Mouse (Mus musculus): ENCODE measurements around the gene Hoxb2.

Hoxb2 gene

DNA sequence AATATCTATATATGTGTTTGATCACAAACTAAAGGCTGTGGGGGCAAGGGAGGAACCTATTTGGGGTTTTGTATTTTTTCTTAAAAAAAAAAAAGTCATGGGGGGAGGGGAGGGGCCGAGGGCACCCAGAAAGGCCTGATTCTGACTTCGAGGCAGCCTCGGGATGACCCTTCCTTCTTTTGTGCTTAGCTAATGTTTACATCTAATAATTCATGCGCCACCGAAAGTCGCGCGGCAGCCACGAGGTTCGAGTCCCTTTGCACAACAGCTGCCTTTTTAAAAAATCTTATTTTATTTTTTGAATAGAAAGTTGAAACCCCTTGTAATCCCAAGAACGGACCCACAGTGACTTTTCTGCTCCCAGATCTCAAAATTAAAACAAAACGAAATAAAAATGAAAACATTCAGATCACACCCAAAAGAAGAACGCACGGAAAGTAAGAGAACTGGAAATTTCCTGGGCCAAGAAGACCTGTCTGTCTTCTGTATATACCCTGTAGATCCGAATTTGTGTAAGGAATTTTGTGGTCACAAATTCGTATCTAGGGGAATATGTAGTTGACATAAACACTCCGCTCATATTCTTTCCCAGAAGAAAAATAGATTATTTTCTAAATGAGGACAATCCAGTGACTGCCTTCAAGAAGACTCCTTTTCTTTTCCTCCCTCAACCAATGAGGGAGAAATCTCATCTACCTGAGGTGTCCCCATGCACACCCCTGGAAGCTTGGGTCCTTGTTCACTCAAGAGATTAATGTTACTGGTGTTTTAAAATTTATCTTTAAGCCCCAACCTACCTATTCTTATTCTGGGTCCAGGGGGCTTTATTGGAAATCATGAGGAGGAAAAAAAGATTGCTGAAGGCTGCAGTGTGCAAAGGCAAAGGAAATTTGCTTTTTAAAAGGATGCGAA is 33.4 kb upstream of the Hoxb2 start:
- no peak for DNase-seq (ENCODE audit: low read depth, low spot score)

DNA sequence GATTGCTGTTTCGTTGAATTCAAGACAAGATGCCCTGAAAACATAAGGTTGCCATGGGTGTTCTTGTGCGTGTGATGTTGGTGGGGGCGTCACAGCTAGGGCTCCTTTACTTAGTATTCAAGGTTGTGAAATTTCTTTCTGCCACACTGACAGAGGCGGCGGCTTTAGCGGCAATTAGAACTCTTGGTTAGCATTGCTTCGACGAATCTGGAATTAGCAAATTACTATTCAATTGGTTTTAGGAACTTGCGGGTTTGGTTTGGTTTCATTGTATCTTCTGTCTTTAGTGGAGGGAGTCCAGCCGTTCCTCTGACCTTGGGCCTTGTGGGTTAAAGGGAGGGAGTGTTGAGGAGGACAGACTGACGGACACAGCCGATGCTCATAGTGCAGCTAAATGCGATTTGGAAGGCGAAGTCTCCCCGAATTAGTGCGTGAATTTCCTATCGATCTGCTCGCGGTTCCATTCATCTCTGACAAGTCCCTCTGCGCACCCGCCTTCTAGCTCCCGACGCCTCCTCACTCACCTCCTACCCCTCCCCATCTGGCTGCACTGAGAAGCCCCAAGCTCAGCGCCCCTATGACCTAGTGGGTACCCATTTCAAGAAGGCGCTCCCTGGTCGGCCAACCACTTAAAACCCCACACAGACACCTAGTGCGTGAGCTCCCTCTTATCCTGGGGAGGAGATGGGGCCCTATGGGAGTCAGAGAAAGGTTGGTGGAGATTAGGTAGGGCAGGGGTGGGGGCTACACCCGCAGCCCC is 32.5 kb upstream of the Hoxb2 start, which contains the start of gene Hoxb4:
TSS of gene Hoxb4 (plus strand) at position 660 of the 760 bp plus-strand sequence.
- no peak for DNase-seq (ENCODE audit: low read depth, low spot score)

DNA sequence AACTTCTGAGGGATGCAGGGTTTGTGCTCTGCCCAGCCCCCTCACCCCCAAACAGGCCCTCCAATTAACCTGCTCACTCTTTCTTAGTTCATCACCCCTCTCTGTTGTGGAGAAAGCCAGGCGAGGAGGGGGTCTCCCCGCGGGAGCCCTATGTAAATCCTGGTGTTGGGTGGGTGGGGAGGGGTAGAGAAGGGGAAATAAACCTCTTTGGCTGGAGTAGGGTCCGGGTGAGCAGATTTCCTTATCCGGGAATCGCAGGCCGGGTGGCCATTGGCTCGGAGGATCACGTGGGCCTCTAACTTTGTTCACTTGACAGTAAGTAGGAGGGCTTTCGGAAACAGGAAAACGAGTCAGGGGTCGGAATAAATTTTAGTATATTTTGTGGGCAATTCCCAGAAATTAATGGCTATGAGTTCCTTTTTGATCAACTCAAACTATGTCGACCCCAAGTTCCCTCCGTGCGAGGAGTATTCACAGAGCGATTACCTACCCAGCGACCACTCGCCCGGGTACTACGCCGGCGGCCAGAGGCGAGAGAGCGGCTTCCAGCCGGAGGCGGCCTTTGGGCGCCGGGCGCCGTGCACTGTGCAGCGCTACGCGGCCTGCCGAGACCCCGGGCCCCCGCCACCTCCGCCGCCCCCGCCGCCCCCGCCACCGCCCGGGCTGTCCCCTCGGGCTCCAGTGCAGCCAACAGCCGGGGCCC is 31.8 kb upstream of the Hoxb2 start:
- no peak for DNase-seq (ENCODE audit: low read depth, low spot score)

DNA sequence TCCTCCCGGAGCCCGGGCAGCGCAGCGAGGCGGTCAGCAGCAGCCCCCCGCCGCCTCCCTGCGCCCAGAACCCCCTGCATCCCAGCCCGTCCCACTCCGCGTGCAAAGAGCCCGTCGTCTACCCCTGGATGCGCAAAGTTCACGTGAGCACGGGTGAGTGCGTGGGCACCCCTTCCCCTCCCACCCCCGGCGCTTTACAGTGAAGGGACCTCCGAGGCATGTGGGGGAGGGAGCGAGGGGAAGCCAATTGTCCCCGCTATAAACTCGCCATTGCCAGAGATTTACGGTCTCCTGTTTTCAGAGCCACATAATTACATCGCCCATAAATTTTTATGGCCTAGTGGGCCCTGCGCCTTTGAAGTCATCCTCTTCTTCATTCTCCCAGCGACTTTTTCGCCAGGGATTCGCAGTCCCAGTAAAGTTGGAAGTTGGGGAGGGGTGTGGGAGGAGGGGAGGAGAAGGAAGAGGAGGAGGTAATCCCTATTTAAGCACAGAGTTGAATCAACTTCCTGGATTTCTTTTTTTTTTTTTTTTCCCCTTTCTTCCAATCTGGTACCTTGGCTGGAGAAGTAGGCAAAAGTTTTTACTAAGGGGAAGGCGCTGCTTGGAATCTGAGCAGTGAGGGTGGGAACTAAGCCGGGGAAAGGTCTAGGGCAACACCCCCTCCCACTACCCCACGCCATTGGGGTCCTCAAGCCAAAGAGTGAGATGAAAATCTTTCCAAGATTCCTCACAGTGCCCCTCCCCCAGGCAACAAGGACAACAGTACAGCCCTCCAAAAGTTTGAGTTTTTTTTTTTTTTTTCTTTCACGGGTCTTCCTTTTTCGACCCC is 31.0 kb upstream of the Hoxb2 start:
- no peak for DNase-seq (ENCODE audit: low read depth, low spot score)

DNA sequence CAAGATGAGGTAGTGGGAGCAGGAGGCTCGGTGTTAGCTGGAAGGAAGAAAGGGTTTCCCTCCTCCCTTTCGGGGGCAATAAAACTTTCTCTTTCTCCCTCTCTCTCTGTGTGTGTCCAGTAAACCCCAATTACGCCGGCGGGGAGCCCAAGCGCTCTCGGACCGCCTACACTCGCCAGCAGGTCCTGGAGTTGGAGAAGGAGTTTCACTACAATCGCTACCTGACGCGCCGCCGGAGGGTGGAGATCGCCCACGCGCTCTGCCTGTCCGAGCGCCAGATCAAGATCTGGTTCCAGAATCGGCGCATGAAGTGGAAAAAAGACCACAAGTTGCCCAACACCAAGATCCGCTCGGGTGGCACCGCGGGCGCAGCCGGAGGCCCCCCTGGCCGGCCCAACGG is 30.4 kb upstream of the Hoxb2 start:
- DNase-seq (ENCODE audit: low read depth, low spot score): no peak

DNA sequence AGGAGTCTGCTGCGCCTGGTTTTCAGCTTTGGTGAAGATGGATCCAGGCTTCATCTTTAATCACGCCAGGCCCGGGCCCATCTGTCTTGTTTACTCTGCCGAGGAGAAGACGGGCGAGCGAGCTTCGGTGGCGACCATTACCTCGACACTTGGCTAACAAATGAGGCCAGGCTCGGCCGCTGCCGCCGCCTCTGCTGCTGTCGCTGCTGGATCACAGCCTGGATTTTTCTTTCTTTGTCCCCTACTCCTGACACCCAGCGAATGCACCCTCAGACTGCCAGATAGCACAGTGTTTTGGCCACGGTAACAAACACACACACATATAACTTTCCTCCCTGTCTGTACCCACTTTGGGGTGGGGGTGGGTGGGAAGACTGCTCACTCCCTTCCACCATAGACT is 29.6 kb upstream of the Hoxb2 start:
- DNase-seq (ENCODE audit: low read depth, low spot score): no peak

DNA sequence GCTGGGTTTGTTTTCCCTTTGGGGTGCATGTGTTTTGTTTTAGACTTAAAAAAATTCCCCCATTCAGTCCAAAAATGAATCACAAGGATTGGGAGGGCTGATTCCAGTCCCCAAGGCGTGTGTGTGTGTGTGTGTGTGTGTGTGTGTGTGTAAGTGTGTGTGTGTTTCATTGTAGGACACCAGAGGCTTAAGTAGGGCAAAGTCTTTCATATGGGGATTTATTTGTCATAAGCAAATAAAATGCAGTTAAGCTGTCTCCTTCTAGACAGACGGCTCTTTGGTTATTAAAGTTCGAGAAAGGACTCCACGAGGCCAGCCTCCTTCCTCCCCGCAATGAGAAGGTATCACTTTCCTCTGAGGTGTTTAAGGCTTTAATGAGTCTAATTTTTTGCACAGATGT is 28.5 kb upstream of the Hoxb2 start:
- no peak for DNase-seq (ENCODE audit: low read depth, low spot score)

DNA sequence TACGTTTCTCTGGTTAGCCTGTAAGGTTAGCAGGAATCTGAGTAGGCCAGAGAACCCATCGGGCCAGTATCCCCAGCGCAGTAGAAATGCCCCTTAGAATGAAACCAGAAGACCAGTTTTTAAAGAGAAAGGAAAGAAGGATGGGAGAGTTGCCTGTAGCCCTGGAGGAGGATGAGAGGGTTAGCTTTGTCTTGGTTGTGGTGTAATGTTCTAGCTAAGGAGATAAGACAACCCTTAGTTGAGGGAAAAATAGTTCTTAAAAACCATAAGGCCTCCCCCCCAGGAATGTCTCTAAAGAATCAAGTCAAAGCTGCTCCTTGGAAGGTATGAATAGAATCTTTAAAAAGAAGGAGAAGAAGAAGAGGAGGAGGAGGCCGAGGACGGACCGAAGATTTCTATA is 27.6 kb upstream of the Hoxb2 start:
- no peak for DNase-seq (ENCODE audit: low read depth, low spot score)

DNA sequence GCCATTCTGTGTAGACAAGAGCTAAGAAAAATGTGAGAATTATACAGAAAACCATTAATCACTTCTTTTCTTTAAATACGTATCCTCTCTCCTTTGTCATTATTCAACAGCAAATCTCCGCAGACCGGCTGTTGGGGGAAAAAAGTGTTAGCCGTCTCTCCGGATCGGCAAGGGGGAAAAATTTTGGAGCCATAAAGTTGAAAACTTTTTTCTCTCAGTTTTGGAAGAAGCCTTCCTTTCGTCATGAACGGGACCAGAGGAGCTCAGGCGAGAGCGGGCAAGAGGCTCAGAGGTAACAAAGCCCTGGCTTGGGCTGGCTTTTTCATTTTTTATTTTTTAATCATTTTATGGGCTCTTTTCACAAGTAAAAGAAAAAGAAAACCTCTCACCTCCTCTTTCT is 27.2 kb upstream of the Hoxb2 start, which contains the start of gene Hoxb3:
TSS of gene Hoxb3 (plus strand) at position 173 of the 400 bp plus-strand sequence.
- no peak for DNase-seq (ENCODE audit: low read depth, low spot score)

DNA sequence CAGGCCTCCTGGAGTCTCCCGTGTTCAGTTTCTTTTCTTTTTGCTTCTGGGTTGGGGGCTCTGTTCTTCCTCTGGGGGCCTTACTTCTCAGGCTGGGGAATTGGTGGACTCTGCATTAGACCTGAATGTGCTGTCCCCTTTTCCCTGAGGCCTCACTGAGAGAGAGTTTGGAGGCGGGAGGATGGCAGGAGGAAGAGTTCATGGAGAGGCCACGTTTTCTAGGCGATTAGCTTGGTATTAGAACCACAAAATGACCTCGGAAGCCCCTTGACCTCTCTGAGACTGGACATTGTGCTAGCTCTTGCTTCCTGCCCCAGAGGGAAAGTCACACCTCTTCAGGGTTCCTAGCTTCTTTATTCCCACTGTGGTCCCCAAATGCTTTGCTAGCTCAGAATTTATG is 26.2 kb upstream of the Hoxb2 start:
- no peak for DNase-seq (ENCODE audit: low read depth, low spot score)

DNA sequence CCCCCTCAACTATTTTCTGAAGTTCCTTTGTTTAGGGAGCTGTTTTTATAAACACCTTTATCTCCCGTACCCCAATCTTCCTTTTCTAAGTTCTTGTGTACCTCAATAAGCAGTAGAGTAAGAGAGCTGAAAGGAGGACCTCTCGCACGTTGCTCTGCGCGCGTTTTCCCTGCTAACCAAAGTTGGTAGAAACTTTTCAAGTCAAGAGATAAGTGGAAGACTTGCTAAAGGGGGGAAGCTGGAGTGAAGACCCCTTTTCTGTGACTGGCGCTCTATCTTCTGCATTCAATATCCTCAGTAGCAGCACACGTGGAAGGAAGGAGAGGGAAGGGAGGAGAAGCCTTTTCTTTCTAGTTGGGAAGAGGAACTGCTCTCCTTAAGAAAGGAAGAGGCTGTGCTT is 25.4 kb upstream of the Hoxb2 start:
- no peak for DNase-seq (ENCODE audit: low read depth, low spot score)

DNA sequence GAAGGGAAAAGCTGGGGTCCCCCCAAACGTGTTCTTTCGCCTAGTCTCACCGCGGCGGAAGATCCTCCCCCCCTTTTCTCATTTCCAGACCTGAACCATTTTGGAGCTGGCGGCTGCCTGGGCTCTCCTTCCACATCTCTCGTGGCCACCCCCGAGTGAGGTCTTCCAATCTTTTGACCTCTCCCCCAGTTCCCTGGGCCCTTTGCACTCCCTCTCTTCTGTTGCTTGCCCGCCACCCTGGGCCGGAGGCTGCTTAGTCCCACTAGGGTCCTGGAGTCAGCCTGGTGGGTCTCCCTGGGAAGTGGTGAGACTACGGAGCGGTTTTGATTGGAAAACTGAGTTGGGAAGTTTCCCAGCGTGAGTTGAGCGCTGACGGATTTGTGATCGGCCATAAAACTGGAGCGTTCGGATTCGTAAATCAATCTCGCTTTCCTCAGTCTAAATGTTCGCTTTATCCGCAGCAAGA is 24.5 kb upstream of the Hoxb2 start:
- DNase-seq (ENCODE audit: low read depth, low spot score): no peak

DNA sequence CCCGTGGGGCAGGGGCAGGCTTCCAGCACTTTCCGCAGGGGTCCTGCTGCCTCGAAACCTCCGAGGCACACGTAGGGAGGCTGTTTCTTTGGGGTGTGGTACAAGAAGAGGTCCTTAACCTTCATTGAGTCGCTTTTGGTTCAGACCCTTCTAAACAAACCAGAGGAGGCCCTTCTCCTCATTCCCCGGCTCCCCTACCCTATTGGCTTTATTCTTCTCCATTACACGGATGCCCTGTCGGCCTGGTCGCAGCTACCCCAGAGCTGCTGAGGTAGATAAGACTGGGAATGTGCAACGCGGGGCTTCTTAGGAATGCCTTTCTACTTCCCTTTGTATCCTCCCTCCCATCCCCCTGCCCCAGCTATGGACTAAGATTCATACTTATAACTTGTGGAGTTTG is 23.6 kb upstream of the Hoxb2 start:
- no peak for DNase-seq (ENCODE audit: low read depth, low spot score)

DNA sequence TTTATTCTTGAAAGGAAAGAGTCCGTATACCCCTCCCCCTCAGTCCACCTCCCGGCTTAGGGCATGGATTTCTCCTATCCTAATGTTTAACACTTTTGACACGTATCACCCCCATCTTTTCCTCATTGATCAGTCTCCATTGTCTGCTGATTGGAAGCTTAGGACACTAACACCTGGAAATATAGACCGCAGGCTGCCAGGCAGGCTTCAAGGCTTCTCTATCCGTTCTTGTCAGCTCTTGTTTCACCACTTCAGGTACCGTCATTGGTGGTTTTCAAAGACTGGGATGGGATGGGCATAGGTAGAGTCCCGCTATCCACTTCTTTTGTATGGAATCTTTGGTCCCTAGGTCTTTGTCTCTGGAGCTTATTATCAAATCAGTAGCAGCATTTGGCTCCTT is 23.2 kb upstream of the Hoxb2 start:
- no peak for DNase-seq (ENCODE audit: low read depth, low spot score)

DNA sequence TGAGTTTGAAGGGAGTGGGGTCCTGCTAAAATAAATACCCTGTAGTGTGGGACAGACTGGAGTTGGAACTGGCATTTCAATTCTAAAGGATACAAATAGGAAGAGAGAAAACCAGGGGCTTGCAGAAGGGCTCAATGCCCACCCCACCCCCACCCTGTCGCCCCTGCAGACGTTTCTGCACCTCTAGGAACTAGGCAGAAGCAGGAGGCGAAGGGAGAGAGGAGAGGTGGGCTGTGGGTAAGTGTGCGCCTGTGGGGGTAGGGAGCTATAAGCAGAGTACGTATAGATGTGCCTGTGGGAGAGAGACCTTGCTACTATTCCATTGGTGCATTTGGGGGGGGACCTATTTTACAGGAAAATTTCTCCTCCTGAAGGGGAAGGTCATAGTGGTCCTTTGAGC is 22.6 kb upstream of the Hoxb2 start:
- no peak for DNase-seq (ENCODE audit: low read depth, low spot score)

DNA sequence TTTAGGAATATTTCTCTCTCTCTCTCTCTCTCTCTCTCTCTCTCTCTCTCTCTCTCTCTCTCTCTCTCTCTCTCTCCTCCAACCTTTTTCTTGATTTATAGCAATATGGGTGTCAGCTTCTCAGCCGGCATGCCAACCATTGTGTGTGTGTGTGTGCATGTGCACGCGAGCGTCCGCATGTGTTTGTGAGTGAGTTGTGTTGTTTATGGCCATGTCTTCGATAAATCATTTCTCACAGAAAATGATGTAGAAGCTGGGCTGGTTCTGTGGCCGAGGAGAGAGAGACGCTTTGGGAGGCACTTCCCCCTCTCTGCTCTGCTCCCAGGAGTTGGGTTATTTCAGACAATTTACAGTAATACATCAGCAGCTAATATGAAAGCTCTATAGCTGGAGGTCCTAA is 21.7 kb upstream of the Hoxb2 start:
- no peak for DNase-seq (ENCODE audit: low read depth, low spot score)

DNA sequence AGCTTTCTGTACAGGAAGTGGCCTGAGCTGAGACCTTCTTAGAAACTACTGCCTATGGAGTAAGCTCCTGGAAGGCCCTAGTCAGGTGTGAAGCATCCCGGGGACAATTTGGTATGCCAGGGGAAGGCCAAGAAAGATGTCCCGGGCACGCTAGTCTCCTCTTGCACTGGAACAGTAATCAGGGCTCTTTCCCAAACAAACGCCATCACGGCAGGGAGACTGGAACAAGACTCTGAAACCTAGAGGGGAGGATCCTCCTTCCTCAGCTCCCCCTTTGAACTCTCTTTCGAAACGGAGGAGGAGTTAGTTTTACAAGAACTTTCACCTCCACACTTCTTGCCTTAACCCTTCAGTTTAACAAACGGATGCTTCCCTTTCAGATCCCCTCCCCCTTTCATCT is 18.2 kb upstream of the Hoxb2 start:
- no peak for DNase-seq (ENCODE audit: low read depth, low spot score)

DNA sequence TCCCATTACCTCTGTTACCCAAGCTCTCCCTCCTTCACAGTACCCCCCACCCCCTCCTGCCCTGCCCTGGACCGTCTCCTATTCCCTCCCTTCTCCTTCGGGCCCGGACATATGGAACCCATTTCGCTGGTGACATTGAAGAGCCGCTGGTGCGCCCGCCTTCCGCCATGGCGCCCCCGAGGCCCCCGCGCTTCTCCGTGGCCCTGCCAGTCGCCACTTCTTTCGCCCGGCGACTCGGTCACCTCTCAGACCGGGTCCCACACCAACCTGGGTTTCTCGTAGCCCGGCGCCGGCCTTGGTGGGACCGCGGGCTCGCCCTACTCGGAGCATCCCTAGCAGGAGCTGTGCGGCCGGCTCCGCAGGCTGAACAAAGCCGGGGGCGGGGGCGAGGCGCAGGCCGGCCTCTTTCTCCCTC is 17.7 kb upstream of the Hoxb2 start:
- DNase-seq (ENCODE audit: low read depth, low spot score): no peak

DNA sequence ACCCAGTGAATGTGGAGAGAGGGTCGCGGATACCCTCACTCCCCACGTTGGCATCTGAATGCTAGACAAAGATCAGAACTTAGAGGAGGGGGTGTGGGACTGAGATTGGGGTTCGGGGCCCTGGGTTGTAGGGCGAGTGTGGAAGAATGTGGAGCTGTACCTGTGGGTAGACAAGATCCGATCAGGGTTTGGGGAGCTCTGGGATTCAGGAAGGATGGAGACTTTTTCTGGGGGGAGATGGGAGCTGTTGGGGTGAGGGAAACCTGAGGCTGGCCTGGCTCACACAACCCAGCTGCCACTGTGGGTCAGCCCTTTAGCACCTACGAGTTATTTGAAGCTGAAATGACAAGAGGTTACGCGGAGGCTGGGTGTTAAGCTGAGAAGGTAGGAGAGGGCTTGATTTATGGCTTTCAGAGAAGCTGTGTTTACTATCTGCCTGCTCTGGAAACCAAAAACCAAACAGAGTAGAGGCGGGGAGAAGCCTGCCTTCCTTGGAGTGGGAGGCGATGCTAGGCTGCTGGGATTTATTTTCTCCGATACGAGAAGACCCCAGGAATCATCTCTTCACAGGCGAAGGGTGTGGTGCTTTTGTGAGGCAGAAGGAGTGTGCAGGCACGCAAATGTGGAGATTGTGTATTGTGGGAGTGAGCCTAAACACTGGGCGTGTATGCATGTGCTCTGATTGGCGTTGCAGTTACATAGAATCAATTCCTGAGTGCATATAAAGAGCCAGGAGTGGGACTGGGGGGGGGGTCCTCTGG is 16.9 kb upstream of the Hoxb2 start:
- no peak for DNase-seq (ENCODE audit: low read depth, low spot score)

DNA sequence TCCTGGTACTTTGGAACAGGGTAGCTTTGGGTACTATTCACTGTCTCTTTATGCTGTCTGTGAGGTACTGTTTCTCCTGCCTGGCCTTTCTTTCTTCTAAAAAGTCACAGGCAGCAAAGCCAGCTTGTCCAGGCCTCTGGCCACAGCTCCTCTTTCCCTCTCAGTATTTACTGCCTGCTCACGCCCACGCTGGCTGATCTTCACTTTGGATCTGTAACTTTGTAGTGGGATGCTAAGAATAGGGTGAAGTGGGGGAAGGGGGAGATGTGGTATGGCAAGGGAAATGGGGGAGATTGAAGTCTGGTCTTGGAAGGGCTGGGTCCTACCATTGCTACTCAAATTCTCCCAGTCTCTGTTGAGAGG is 16.3 kb upstream of the Hoxb2 start:
- no peak for DNase-seq (ENCODE audit: low read depth, low spot score)

DNA sequence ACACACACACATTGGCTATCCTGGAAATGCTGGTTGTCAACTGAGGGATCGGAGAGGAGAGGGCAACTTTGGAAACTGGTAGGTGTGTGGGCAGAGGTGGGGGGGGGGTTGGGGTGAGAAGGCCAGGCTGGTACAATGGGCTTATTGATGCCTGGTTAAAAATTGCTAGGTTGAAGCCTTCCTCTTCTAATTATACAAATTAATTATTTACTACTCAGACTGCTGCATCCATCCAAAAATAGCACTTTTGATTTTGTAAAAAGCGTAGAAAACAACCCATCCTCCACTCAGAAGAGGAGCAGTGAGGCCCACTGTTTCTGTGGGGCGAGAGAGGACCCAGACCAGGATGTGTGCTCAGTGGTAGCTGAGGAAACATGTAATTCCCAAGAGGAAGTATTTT is 15.3 kb upstream of the Hoxb2 start:
- DNase-seq (ENCODE audit: low read depth, low spot score): no peak

Measured in telencephalon, adult 2 months (tissue).